Mouse (Mus musculus): Measurements from ENCODE around the gene Chit1.

Gene Chit1

DNA sequence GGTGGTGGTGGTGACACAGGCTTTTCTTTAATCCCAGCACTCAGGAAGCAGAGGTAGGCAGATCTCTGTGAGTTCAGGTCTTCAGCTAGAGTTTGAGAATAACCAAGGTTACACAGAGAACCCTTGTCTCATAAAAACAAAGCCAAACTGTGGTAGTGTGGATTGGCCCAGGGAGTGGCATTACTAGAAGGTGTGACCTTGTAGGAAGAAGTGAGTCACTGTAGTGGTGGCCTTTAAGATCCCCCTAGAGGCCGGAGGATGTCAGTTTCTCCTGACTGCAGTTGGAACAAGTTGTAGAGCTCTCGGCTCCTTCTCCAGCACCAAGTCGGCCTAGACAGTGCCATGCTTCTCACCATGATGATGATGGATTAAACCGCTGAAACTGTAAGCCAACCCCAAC, at the start of gene Chit1:
Gene Chit1, plus strand, starts transcription at position 264 of the 400 bp plus-strand sequence.
- DNase-seq (ENCODE audit: low spot score), result no peak

DNA sequence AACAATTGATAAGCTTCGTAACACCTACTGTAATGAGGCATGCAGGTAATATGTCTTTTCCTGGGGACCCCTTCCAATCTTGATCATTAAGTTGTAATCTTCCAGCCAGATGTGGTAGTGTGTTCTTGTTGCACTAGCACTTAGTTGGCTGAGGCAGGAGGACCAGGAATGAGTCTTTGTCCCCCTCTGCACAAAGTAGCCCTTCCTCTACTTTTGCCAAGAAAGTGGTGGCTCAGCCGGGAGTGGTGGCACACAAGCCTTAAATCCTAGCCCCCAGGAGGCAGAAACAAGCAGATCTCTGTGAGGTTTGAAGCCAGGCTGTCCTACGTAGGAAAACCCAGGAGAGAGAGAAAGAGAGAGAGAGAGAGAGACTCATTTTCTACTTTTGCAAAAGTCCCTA, 49.1 kb upstream of the Chit1 start:
- no peak for DNase-seq (ENCODE audit: low spot score)

DNA sequence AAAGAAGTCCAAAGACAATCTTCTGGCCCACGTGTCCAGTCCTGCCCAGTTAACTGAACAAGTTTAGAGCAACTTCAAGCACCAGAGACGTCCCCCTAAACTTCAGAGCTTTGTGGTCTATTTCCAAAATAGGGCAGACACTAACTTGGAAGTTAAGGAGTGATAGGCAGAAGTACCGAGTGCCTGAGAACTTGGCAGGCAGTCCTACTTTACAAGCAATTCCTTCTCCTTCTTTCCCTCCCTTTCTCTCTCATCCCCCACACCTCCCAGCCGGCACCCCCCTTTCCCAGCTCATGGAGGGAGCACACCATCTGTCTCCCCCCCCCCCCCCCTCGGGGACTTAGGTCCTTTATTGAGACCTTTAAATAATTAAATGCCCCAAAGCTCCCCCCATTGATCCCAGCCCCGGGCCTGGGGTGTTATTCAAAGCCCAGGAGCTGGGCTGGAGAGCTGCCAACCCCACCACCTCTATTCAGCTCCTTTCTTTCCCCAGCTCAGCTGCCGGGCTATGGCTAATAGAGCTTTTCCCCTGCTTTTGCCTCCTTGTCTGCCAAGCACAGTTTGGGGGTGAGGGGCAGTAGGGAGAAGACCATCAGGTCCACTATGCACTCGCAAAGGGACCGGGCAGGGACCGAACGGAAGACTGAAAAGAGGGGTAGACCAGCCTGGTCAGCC, 48.5 kb upstream of the Chit1 start:
- peak; percentile 36 for DNase-seq (ENCODE audit: low spot score)

DNA sequence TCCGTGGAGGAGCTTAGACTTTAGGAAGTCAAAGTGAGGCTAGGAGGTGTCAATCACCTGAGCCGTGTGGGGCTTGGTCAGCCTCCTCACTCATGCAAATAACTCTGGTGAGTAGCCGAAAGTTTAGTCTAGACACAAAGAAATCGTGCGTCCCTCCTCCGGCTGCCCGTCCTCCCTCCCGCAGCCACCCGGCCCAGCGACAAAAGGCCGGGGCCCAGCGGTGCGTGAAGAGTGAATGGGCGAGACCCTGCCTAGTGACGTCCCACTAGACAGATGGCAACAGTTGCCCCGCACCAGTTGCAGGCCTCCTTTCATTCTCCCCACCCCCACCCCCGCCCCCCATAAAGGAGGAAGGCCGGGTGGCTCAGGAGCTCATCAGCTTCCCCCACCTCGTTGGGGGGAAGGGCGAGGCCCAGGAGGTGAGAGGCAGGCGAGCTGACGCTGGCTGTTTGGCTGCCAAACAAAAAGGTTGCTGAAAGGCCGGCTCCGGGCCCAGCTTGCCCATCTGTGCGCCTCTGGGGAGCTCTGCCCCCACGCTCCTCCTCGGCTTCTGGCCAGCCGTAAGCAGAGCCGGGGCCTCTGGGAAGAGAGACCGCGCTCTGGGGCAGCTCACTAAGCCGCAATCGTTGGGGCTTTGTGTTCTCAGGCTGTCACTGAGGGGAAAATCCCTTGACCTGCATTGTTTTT, 47.8 kb upstream of the Chit1 start:
- DNase-seq (ENCODE audit: low spot score), result peak; percentile 82

DNA sequence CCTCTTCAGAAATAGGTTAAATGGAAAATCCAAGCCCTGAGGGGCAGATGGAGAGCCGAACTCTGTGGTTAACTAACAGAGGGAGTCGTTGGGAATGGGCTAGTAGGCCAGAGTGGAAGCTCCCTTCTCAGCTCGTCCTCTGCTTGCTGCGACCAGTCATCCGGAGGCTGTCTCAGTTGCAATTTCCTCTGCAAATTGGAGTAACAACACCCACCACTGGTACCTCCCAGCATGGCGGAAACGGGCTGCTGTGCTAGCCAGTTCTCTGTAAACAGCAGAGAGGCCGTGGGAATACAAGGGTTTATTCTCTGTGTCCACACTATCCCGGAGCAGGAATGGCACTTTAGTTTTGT, 47.3 kb upstream of the Chit1 start:
- no peak for DNase-seq (ENCODE audit: low spot score)

DNA sequence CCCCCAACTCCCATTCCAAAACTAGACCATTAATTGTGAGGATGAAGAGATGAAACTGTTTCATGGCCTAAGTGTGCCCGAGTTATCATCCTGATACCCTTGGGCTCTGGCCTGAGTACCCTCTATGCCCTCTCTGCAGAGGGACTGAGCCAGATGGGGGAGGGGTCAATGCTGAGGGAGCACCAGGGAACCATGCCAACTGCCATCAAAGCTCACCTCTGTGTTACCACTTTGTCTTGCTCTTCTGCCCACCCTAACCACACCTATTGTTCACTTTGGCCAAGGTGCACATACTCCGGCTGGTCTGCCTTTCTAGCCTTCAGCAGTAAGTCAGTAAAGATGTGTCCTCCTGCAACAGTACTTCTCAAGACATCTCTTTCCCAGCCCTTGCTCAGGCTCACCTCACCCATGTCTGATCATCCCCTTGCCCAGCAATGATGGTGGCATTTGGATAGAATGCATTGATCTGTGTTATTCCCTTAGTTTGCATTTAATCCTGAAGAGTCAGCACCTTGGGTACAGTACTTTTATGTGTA, 46.7 kb upstream of the Chit1 start:
- DNase-seq (ENCODE audit: low spot score), result no peak

DNA sequence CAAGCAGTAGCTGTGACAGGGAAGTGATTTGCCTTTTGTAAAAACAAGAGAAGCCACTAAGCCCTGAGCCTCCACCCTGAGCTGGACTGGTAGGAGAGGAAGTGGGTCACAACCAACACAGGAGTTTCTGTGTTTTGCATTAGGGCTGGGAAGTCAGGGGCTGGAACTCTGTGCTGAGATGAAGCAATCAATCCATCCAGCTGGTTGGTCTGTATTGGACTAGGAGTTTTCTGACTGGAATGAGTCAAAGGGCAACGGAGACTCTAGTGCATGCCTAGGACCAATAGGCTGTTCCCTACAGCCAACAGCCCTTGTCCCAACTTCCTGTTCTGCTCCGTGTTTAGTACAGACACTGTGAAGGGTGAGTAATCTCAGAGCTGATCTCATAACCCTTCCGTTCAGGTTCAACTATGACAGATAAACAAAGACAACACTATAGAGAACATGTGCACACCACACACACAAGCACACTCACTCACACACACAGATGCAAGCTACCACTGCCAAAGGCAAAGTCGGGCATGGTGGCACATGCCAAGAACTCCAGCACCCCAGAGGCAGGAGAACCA, 45.7 kb upstream of the Chit1 start:
- no peak for DNase-seq (ENCODE audit: low spot score)

DNA sequence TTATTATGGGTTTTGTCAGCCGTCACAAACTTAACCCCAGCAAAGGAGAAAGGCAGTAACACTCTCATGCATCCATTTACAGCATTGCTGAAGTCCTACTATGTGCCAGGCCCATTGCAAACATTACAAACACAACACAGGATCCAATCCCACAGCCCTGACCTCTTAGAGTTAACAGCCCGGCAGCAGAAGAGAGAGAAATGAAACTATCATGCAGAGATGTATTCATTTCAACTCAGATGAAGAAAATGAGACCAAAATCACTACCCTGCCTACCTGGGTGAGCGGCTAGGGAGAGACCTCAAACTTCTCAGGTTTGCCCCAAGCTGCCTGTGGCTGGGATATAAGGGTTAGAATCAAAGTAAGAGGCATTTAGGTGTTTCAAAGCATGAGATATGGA, 44.5 kb upstream of the Chit1 start:
- DNase-seq (ENCODE audit: low spot score), result no peak

DNA sequence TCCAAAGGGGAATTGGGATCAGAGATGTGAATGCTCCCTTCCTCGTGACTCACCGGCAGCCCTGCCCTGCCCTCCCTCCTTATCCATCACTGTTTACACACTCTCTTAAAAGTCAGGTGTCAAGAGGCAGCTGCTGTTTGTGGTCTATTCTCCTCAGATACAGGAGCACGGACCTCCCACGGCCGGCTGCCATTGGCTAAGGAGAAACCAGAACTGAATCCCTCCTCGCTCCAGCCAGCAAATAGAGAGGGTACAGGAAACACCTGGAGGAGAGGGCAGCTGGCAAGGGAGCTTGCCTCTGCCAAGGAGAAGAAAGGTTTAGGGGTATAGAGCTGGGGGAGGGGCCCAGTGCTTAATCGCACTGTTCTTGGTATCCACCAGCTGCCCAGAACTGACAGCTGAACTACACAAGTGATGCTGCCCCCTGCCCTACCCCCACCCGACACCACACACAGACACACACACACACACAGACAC, 43.9 kb upstream of the Chit1 start:
- peak; percentile 83 for DNase-seq (ENCODE audit: low spot score)

DNA sequence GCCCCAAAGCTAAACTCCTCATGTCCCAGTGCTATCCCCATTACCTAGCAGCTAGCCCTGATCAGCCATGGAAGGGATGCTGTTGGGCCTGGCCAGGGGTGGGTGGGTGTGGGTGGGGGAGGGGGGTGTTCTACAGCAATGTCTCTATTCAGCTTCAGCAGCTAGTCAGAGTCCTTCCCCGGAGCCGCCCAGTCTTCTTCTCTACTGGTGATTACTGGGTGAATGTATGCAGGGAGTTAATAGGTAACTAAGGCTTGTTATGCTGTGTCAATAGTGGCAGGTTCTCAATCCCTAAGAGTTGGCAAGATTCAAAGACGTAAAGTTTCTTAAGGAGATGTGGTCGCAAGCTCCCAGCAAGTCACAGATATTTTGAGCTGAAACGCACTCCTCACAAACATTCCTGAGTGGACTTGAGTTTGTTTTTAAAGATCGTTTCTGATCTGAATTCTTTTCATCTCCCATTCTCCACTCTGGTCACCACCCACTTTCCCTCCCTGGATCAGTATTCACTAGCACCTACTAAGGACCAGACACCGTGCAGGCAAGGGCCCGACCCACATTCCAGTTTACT, 40.9 kb upstream of the Chit1 start:
- no peak for DNase-seq (ENCODE audit: low spot score)

DNA sequence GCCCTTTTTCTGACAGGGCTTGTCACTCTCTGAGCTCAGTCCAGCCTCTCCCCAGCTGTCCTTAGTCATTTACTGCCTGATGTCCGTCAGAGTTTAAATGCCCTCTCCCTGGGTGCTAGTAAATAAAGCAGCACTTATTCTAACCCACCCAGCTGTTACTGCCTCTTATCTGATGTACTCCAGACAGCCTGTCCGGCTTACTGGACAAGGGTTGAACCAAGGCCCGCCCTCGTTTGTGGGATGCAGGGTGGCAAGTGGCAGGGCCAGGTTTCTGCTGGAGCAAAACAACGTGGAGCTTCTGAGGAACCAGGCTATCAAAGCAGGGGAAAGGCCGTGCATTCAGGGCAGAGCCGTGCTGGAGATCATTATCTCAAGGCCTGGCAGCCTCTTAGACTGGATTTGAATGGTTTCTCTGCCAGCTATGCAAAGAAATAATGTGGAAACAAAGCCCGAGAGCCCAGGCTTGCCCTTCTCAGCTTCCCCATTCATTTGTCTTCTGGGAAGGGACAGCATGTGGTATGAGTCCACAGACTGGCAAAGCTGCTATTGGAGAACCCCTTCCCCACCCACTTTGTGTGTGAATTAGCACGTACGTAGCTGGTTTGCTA, 39.5 kb upstream of the Chit1 start:
- no peak for DNase-seq (ENCODE audit: low spot score)

DNA sequence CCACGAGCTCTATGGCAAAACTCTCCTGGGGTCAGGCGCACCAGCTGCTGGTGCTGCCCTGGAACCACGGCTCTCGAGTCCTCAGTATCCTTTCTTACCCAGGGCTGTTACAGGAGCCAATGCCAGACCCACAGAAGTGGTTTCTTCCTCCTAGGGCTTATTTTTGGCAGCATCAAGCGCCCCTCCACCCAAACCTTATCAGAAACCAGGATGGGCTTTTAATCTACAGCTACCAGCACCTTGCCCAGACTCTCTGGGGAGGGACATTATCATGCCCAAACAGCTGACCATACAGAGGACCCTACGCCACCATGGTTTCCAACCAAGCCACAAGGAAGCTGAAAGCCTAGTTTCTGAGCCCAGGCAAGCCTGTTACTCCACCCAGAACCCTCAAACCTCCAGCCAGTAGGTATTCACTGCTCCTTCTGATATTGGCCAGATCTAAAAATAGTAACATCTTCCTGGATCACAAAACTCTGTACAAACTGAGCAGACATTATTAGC, 37.9 kb upstream of the Chit1 start:
- no peak for DNase-seq (ENCODE audit: low spot score)

DNA sequence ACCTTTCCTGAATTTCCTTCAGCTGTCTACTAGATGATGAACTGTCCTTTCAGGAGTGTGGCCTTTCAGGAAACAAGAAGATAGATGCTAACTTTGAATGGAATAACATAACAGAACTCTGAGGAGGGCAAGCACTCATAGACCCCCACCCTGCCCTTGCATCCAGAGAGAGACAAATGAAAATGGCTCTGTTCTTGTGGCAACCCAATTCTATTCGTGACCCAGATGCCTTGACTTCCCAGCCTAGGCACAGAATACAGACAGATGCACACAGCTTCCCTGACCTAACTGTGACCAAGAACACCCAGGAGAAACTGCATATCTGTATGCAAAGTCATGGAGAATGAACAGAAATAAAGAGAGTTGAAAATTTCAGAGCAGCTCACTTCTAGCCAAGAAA, 37.4 kb upstream of the Chit1 start:
- no peak for DNase-seq (ENCODE audit: low spot score)

DNA sequence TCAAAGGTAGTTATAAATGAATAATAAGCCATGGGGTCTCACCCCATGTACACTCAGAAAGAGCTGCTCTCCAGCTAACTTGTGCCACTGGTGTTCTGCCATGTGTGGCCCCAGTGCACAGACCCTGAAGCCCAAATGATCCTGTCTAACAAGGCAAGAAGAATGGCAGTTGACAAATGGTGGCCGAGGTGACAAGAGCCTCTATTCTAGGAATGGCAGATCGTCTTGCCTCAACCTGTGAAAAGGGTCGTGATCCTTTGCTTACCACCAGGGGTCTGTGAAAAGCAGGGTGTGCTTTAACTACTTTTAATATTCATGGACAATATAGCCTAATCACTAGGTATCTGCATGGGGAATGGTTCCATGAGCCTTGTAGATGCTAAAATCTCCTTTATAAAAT, 36.9 kb upstream of the Chit1 start:
- no peak for DNase-seq (ENCODE audit: low spot score)

DNA sequence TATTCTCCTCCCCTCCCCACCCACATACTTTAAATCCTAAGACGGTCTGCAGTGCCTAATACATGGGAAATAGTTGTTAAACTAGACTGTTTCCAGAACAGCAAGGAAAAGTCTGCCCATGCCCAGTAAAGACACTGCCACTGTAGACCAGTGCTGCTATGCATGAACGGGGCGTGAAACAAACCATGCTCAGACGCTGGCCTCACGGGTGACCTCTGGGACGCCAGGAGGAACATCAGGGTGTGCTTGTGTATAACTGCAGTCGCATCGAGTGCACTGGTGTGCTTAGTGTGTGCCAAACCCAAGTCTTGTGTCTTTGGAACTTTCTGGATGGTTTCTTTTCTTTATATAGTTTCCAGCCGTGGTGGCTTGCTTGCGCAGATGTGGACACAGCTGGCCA, 36.4 kb upstream of the Chit1 start:
- DNase-seq (ENCODE audit: low spot score), result no peak

DNA sequence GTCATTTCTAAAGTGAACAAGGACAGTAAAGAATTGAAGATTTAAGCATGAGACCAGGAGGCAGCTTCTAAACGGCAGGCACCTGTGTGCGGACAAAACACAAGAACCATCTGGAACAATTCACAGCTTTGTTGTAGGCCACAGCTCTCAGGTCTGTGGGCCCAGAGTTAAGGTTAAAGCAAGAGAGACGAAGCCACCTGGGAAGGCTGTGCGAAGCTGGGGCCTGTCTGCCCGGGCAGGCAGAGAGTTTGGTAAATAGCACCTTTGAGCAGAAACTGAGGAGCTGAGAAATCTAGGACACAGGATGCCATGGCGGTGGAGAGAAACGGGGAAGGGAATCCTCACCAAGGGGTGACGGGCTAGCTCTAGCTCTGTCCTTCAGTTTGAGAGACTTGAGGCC, 35.5 kb upstream of the Chit1 start:
- DNase-seq (ENCODE audit: low spot score), result no peak

DNA sequence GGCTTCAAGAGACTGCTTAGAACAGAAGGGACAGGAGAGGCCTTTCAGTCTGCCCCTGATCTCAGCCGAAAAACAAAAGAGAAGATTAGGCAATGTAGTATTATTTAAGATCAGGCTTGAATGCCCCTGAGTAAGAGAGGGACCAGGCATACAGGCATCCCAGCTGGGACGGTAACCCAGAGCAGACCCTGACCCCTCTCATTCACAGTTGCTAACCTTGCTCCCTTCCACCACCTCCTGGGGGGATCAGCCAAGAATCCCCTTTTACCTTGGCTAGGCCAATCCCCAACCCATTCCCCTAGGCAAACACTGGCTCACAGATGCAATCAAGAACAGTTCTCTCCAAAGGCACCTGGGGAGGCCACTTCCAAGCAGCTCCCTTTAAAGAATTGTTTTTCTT, 34.3 kb upstream of the Chit1 start:
- DNase-seq (ENCODE audit: low spot score), result no peak

DNA sequence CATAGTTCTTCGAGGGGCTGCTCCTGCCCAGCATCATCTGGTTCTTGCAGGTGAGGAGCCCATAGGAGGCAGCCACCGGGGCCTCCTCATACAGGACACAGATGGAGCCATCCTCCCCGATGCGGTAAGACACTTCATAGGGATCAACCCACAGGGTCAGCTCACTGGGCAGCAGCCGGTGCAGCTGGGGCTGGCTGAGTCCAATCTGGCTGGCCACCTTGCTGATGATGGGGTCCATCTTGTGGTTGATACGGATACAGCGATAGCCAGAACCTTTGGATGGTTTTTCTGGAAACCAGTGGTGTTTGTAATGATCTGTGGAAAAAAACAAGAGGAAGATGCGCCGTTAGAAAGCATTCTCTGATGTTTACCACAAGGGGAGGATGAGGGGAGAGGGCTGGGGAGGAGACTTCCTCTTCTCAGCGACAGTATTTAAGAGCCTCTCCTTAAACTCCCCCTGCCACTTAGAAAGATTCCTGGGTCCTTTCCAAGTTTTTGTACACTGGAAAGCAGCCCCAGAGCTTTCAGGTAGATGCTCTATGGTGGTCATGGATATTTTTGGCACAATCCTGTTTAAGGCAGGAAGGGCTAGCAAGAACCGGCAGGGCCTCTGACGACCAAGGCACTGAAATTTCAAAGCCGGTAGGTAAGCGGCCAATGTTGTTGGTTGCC, 33.5 kb upstream of the Chit1 start:
- no peak for DNase-seq (ENCODE audit: low spot score)

DNA sequence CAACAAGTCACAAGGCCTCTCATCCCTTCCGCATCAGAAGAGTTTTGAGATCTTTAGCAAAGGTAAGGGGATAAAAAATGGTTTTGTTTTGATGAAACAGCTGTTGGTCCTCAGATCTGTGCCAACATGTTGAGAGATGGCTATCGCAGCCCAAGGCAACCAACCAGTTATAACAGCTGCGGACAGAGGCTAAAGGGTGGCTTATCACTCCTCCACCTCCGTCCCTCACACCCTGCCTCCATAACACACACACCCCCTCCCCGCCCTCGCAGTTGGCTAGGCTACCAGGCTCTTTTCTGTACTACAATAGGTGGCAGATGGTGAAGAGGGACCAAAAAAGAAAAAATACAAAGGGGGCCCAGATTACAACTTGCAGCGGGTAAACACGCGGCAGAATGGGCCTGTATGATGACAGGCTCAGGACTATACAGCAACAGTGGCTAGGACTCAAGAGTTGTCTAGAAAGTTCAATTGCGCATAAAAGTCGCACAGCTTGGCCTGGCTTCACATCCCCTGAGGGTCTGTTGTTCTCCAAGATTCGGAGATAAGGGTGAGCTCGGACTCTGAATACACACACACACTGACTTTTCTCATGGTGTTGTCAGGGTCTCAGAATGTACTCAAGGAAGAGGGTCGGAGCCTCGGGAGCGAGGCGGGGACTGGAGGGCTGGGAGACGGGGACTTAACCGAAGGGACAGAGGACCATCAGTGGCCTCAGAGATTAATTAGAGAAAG, 32.8 kb upstream of the Chit1 start:
- no peak for DNase-seq (ENCODE audit: low spot score)

DNA sequence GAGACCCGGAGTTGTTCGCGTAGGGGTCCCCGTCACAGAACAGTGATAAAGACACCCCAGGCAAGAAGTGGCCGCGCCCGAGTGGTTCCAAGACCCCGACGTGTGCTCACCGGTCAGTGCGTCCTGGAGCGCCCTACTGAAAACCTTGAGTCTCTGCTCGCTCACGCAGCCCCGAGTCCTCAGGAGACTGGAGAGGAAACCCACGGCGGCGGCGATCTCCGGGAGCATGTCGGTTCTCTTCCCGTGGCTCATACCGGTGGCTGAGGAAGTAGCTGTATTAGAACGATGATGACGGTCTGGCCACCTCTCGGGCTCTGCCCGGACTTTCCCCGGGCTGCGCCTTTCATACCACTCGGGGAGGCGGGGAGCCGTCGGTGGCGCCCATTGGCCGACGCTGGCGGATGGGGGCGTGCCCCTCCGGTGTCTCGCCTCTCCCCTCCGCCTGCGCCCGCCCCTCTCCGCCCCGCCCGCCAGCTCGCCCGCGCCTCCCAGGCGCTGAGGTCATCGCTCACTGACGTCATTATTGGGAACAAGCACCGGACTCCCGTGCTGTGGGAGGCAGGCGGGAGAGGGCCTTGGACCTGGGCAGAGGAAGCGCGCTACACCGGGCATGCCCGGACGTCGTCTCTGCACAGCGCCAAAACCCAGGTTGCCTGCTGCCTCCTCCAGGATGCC, 32.1 kb upstream of the Chit1 start, which contains the start of gene Btg2:
Gene Btg2, minus strand, starts transcription at position 319 of the 675 bp plus-strand sequence.
- peak; percentile 93 for DNase-seq (ENCODE audit: low spot score)

All from testis, postnatal 14 days (tissue).